Mouse (Mus musculus) small intestine, adult 2 months (tissue): ENCODE data around the gene Dlg2.

Experiments used
- CTCF ChIP-seq: fragments of 200-500 bp; IDR thresholded peaks from 2 replicates; pipeline ENCODE4 v1.5.1; 2012; ENCODE audit warnings: low read depth, mild to moderate bottlenecking, control low read depth, inconsistent platforms, low read length, moderate library complexity, mixed read lengths; ENCODE audit not compliant: insufficient replicate concordance, insufficient read length; ENCODE audit errors: extremely low read depth
- POLR2A ChIP-seq: fragments of 200-500 bp; IDR thresholded peaks from 2 replicates; pipeline ENCODE4 v1.6.1; 2012; ENCODE audit warnings: low read depth, mild to moderate bottlenecking, control low read depth, inconsistent platforms, low read length, moderate library complexity

DNA sequence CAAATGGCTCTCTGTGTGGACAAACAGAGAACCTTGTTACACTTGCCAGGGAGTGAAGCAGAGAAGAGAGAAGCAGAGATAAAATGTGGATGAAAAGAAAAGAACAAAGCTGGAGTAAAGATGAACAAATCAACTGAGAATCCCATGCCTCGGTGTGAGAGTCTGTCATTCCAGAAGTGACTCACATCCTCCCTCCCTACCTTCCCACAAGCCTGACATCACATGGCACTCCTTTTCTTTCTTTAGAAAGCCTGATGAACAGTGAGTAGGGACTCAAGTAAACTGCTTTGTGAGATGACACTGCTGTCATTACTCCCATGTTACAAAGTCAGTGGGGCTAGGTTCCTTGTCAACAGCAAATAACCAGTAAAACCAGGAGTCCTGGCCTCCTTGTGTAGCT lies 1239.3 kb downstream of the Dlg2 start:
- TF ChIP-seq CTCF (no peak), POLR2A (no peak)
